8 mouse cellular contexts compared by ENCODE assay signal in genomic region chr8:71568941-71569340, GRCm38 (mm10). TPM values are rescaled to one million over a fixed set of nuclear protein-coding genes. Genes with fewer than 3 reads are reported as not detected.
A peak's percentile ranks its signal among the peaks of the same experiment; 100 is the strongest.
DNase-seq lines count a peak whose midpoint lies in the region; ATAC-seq lines count a peak whose summit lies in the region.

No protein-coding gene starts in this region.

- WGBS in neural tube, embryonic 11.5 days = 27% methylated on average over 6 of the region's 6 CpGs
- WGBS in limb, embryonic 15.5 days = 16% methylated on average over 6 of the region's 6 CpGs
- WGBS in stomach, embryonic 16.5 days = 21% methylated on average over 6 of the region's 6 CpGs

- peaks cover 9% of the 10 kb centered on the region for H3K27me3 ChIP-seq in neural tube, embryonic 11.5 days (ENCODE audit: control insufficient read depth, insufficient read depth, low read length)
- H3K27me3 ChIP-seq in limb, embryonic 15.5 days = peaks cover 29% of the 10 kb centered on the region
- peaks cover 3% of the 10 kb centered on the region; the same call in 1 of the 2 replicates for H3K27me3 ChIP-seq in stomach, embryonic 16.5 days (ENCODE audit: control insufficient read depth, insufficient read depth, low read length)

- H3K4me2 ChIP-seq in neural tube, embryonic 11.5 days (ENCODE audit: low read depth) = peak overlapping the region; percentile 87
- H3K4me2 ChIP-seq in limb, embryonic 15.5 days = peak overlapping the region; percentile 84
- peak overlapping the region; percentile 85 for H3K4me2 ChIP-seq in stomach, embryonic 16.5 days (ENCODE audit: low read depth, low read length)

- H3K4me3 ChIP-seq in neural tube, embryonic 11.5 days (ENCODE audit: low read depth, low read length) = peak overlapping the region; percentile 67
- H3K4me3 ChIP-seq in limb, embryonic 15.5 days = peak overlapping the region; percentile 64
- peak overlapping the region; percentile 66 for H3K4me3 ChIP-seq in stomach, embryonic 16.5 days (replicated peaks; ENCODE audit: low read length)

- 0 out of 2 replicates have a peak, but pooled peaks cover 3% of the 10 kb centered on the region for H3K9me3 ChIP-seq in neural tube, embryonic 11.5 days (ENCODE audit: control insufficient read depth, low read length)
- H3K9me3 ChIP-seq in limb, embryonic 15.5 days = no peaks in the 10 kb centered on the region
- no peaks in the 10 kb centered on the region for H3K9me3 ChIP-seq in stomach, embryonic 16.5 days (replicated peaks; ENCODE audit: control insufficient read depth, low read length)

- peaks cover 9% of the 10 kb centered on the region; the same call in 1 of the 2 replicates for H3K4me1 ChIP-seq in neural tube, embryonic 11.5 days (ENCODE audit: control insufficient read depth, insufficient read depth, low read length)
- peaks cover 40% of the 10 kb centered on the region for H3K4me1 ChIP-seq in limb, embryonic 15.5 days
- peaks cover 17% of the 10 kb centered on the region for H3K4me1 ChIP-seq in stomach, embryonic 16.5 days (ENCODE audit: control insufficient read depth, insufficient read depth, low read length)

- ATAC-seq in neural tube, embryonic 11.5 days (ENCODE audit: insufficient read depth, low FRiP score, low TSS enrichment) = no peak
- no peak for ATAC-seq in limb, embryonic 15.5 days (ENCODE audit: insufficient number of reproducible peaks, low FRiP score, low TSS enrichment, low read depth)
- no peak for ATAC-seq in stomach, embryonic 16.5 days (ENCODE audit: insufficient read depth, low FRiP score)

- no peak overlapping the region for H3K27ac ChIP-seq in neural tube, embryonic 11.5 days (ENCODE audit: low read depth, low read length)
- H3K27ac ChIP-seq in limb, embryonic 15.5 days = peak overlapping the region; percentile 87
- peak overlapping the region; percentile 92 for H3K27ac ChIP-seq in stomach, embryonic 16.5 days (ENCODE audit: low read length)

- no peaks in the 10 kb centered on the region for H3K36me3 ChIP-seq in neural tube, embryonic 11.5 days (ENCODE audit: control insufficient read depth, insufficient read depth, low read length)
- no peaks in the 10 kb centered on the region for H3K36me3 ChIP-seq in limb, embryonic 15.5 days
- H3K36me3 ChIP-seq in stomach, embryonic 16.5 days (ENCODE audit: control insufficient read depth, insufficient read depth, low read length) = no peaks in the 10 kb centered on the region

- DNase-seq in cerebellum, adult 11-12 months = peak; percentile 76
- DNase-seq in cerebellum, postnatal 25 days = no peak
- DNase-seq in neural tube, embryonic 11.5 days (ENCODE audit: low spot score) = no peak
- DNase-seq in neural tube, embryonic 10.5 days (ENCODE audit: extremely low spot score, low spot score) = no peak
- DNase-seq in yolk sac, embryonic 10.5 days (ENCODE audit: low spot score) = no peak
- DNase-seq in frontal cortex, postnatal 10 days (ENCODE audit: low spot score in 2 of 2) = no peak

- H3K9ac ChIP-seq in neural tube, embryonic 11.5 days (ENCODE audit: low read length) = no peak overlapping the region; the same call in 1 of the 2 replicates
- peak overlapping the region; percentile 35; the same call in 1 of the 2 replicates for H3K9ac ChIP-seq in limb, embryonic 15.5 days
- peak overlapping the region; percentile 75 for H3K9ac ChIP-seq in stomach, embryonic 16.5 days (ENCODE audit: low read length)

RNA-seq across cellular contexts. Expression of gene Slc27a1, which starts 0.3 kb away (rescaled TPM):
- polyA plus RNA-seq in neural tube, embryonic 11.5 days (2014; fragmentation: Nextera tagmentation; extraction: Ambion mirVana) = 10.5 and 12.7 TPM in 2 replicates
- 44.5 and 45.3 TPM in 2 replicates for polyA plus RNA-seq in limb, embryonic 15.5 days (2015; fragmentation: Nextera tagmentation; extraction: Ambion mirVana)
- 35.2 and 41.4 TPM in 2 replicates for polyA plus RNA-seq in stomach, embryonic 16.5 days (2015; fragmentation: Nextera tagmentation; extraction: Ambion mirVana)

RNA-seq across cellular contexts. Expression of gene Nxnl1, which starts 2.5 kb away (rescaled TPM):
- not detected in 2 replicates for polyA plus RNA-seq in neural tube, embryonic 11.5 days (2014; fragmentation: Nextera tagmentation; extraction: Ambion mirVana)
- 0.14 TPM in 1 of 2 replicates, not detected in the other for polyA plus RNA-seq in limb, embryonic 15.5 days (2015; fragmentation: Nextera tagmentation; extraction: Ambion mirVana)
- polyA plus RNA-seq in stomach, embryonic 16.5 days (2015; fragmentation: Nextera tagmentation; extraction: Ambion mirVana) = 0.08 TPM in 1 of 2 replicates, not detected in the other

RNA-seq across cellular contexts. Expression of gene Tmem221, which starts 10.3 kb away (rescaled TPM):
- polyA plus RNA-seq in neural tube, embryonic 11.5 days (2014; fragmentation: Nextera tagmentation; extraction: Ambion mirVana) = 0.24 TPM in 1 of 2 replicates, not detected in the other
- polyA plus RNA-seq in limb, embryonic 15.5 days (2015; fragmentation: Nextera tagmentation; extraction: Ambion mirVana) = 0.74 and 0.84 TPM in 2 replicates
- polyA plus RNA-seq in stomach, embryonic 16.5 days (2015; fragmentation: Nextera tagmentation; extraction: Ambion mirVana) = 2.9 and 3.2 TPM in 2 replicates

RNA-seq across cellular contexts. Expression of gene Pgls, which starts 23.0 kb away (rescaled TPM):
- 212 and 216 TPM in 2 replicates for polyA plus RNA-seq in neural tube, embryonic 11.5 days (2014; fragmentation: Nextera tagmentation; extraction: Ambion mirVana)
- 200 and 202 TPM in 2 replicates for polyA plus RNA-seq in limb, embryonic 15.5 days (2015; fragmentation: Nextera tagmentation; extraction: Ambion mirVana)
- polyA plus RNA-seq in stomach, embryonic 16.5 days (2015; fragmentation: Nextera tagmentation; extraction: Ambion mirVana) = 200 and 206 TPM in 2 replicates

RNA-seq across cellular contexts. Expression of gene Mvb12a, which starts 26.2 kb away (rescaled TPM):
- 64.7 and 69.8 TPM in 2 replicates for polyA plus RNA-seq in neural tube, embryonic 11.5 days (2014; fragmentation: Nextera tagmentation; extraction: Ambion mirVana)
- polyA plus RNA-seq in limb, embryonic 15.5 days (2015; fragmentation: Nextera tagmentation; extraction: Ambion mirVana) = 95.7 and 102 TPM in 2 replicates
- 101 and 103 TPM in 2 replicates for polyA plus RNA-seq in stomach, embryonic 16.5 days (2015; fragmentation: Nextera tagmentation; extraction: Ambion mirVana)
